Mouse (Mus musculus): Measurements from ENCODE around the gene Tmem101.

- TF ChIP-seq SMC3 (IDR thresholded peaks at IDR 0.05; ENCODE audit: low read depth, low read length), result no peak
- TF ChIP-seq CTCF (conservative IDR thresholded peaks at IDR 0.05 in 1 of 2, IDR thresholded peaks at IDR 0.05 in 1 of 2; ENCODE audit: low read depth in 2 of 2, low read length in 2 of 2), result no peak; a peak in 1 of 4 replicates
- no peak; the same call in 1 of the 2 replicates for TF ChIP-seq ZKSCAN1 (IDR thresholded peaks at IDR 0.05; ENCODE audit: borderline replicate concordance, low read depth, low read length)
These were observed 28.7 kb upstream of the Tmem101 start, which contains the start of gene Lsm12 for GRCm38 (mm10) chr11:102184646-102185495.
